Mouse (Mus musculus): ENCODE data around the gene Rad51b.

Gene Rad51b

GRCm38 (mm10) chr12:79431138-79431537 lies 134.1 kb downstream of the Rad51b start:
- in situ Hi-C loops (cut with MboI; ENCODE audit: low sequenced_read_pairs), result no loop called here

GRCm38 (mm10) chr12:79433724-79434442 lies 136.8 kb downstream of the Rad51b start:
- in situ Hi-C loops (cut with MboI; ENCODE audit: low sequenced_read_pairs), result no loop called here

- in situ Hi-C loops (cut with MboI; ENCODE audit: low sequenced_read_pairs), result no loop called here
Measured at GRCm38 (mm10) chr12:79435474-79435873, 138.4 kb downstream of the Rad51b start.

- in situ Hi-C loops (cut with MboI; ENCODE audit: low sequenced_read_pairs), result no loop called here
Measured at GRCm38 (mm10) chr12:79436035-79436434, 139.0 kb downstream of the Rad51b start.

GRCm38 (mm10) chr12:79436892-79437291 lies 139.8 kb downstream of the Rad51b start:
- in situ Hi-C loops (cut with MboI; ENCODE audit: low sequenced_read_pairs), result no loop called here

- in situ Hi-C loops (cut with MboI; ENCODE audit: low sequenced_read_pairs), result no loop called here
Measured at GRCm38 (mm10) chr12:79437572-79437971, 140.5 kb downstream of the Rad51b start.

GRCm38 (mm10) chr12:79439961-79440360 lies 142.9 kb downstream of the Rad51b start:
- in situ Hi-C loops (cut with MboI; ENCODE audit: low sequenced_read_pairs), result no loop called here

- in situ Hi-C loops (cut with MboI; ENCODE audit: low sequenced_read_pairs), result no loop called here
Measured at GRCm38 (mm10) chr12:79441210-79442005, 144.3 kb downstream of the Rad51b start.

- in situ Hi-C loops (cut with MboI; ENCODE audit: low sequenced_read_pairs), result no loop called here
Measured at GRCm38 (mm10) chr12:79442126-79442525, 145.0 kb downstream of the Rad51b start.

- in situ Hi-C loops (cut with MboI; ENCODE audit: low sequenced_read_pairs), result no loop called here
Measured at GRCm38 (mm10) chr12:79442836-79443390, 145.8 kb downstream of the Rad51b start.

- in situ Hi-C loops (cut with MboI; ENCODE audit: low sequenced_read_pairs), result no loop called here
Measured at GRCm38 (mm10) chr12:79444646-79445045, 147.6 kb downstream of the Rad51b start.

GRCm38 (mm10) chr12:79447039-79447438 lies 150.0 kb downstream of the Rad51b start:
- in situ Hi-C loops (cut with MboI; ENCODE audit: low sequenced_read_pairs), result no loop called here

GRCm38 (mm10) chr12:79449817-79450411 lies 152.8 kb downstream of the Rad51b start:
- in situ Hi-C loops (cut with MboI; ENCODE audit: low sequenced_read_pairs), result no loop called here

- in situ Hi-C loops (cut with MboI; ENCODE audit: low sequenced_read_pairs), result no loop called here
Measured at GRCm38 (mm10) chr12:79452882-79453281, 155.8 kb downstream of the Rad51b start.

GRCm38 (mm10) chr12:79454017-79454416 lies 156.9 kb downstream of the Rad51b start:
- in situ Hi-C loops (cut with MboI; ENCODE audit: low sequenced_read_pairs), result no loop called here

GRCm38 (mm10) chr12:79455061-79455847 lies 158.2 kb downstream of the Rad51b start:
- in situ Hi-C loops (cut with MboI; ENCODE audit: low sequenced_read_pairs), result no loop called here

- in situ Hi-C loops (cut with MboI; ENCODE audit: low sequenced_read_pairs), result no loop called here
Measured at GRCm38 (mm10) chr12:79455848-79456164, 158.7 kb downstream of the Rad51b start.

- in situ Hi-C loops (cut with MboI; ENCODE audit: low sequenced_read_pairs), result no loop called here
Measured at GRCm38 (mm10) chr12:79456251-79456650, 159.2 kb downstream of the Rad51b start.

GRCm38 (mm10) chr12:79463371-79463770 lies 166.3 kb downstream of the Rad51b start:
- in situ Hi-C loops (cut with MboI; ENCODE audit: low sequenced_read_pairs), result no loop called here

GRCm38 (mm10) chr12:79470113-79470512 lies 173.0 kb downstream of the Rad51b start:
- in situ Hi-C loops (cut with MboI; ENCODE audit: low sequenced_read_pairs), result no loop called here

- in situ Hi-C loops (cut with MboI; ENCODE audit: low sequenced_read_pairs), result no loop called here
Measured at GRCm38 (mm10) chr12:79471868-79472267, 174.8 kb downstream of the Rad51b start.

Measured in CH12F3 (cell line).